Mouse (Mus musculus) kidney, adult 2 months (tissue): ENCODE results near the gene Pdcd6. TPM values are rescaled to one million over a fixed set of nuclear protein-coding genes. Genes with fewer than 3 reads are reported as not detected.

Source experiments
- DNase-seq: peaks from one replicate; pipeline ENCODE4 v3.0.0; 2021
- H3K27ac ChIP-seq: fragments of 200-500 bp; 2 replicates; pipeline ENCODE4 v1.5.1; 2012; ENCODE audit warnings: low read depth, low read length, control low read depth, inconsistent platforms; ENCODE audit not compliant: insufficient read depth
- H3K27me3 ChIP-seq: fragments of 200-500 bp; replicated peaks from 2 replicates; pipeline ENCODE4 v1.6.1; 2012; ENCODE audit warnings: mild to moderate bottlenecking, moderate library complexity, low read length, inconsistent platforms; ENCODE audit not compliant: control insufficient read depth, insufficient read depth
- H3K36me3 ChIP-seq: fragments of 200-500 bp; 2 replicates; pipeline ENCODE4 v1.6.1; 2012; ENCODE audit warnings: mild to moderate bottlenecking, moderate library complexity, low read length, inconsistent platforms; ENCODE audit not compliant: control insufficient read depth, insufficient read depth
- H3K4me1 ChIP-seq: fragments of 200-500 bp; 2 replicates; pipeline ENCODE4 v1.6.1; 2011; ENCODE audit warnings: low read length; ENCODE audit not compliant: control insufficient read depth, insufficient read depth
- H3K4me3 ChIP-seq: fragments of 200-500 bp; 2 replicates; pipeline ENCODE4 v1.5.1; 2011; ENCODE audit warnings: mild to moderate bottlenecking, low read depth, low read length, control low read depth; ENCODE audit not compliant: insufficient read depth
- CTCF ChIP-seq: fragments of 200-500 bp; conservative IDR thresholded peaks from 2 replicates; pipeline ENCODE4 v1.5.1; 2011; ENCODE audit warnings: low read depth, mild to moderate bottlenecking, control low read depth, low read length, moderate library complexity, mixed read lengths; ENCODE audit not compliant: insufficient read depth, insufficient read length
- POLR2A ChIP-seq: fragments of 200-500 bp; IDR thresholded peaks from one replicate; pipeline ENCODE4 v1.6.1; 2011; ENCODE audit warnings: low read depth, low read length, control low read depth
- WGBS: fragments of 180-500 bp; shearing (Covaris S2); methylation state at CpG from one replicate; pipeline ENCODE4 v1.1.7; 2018; 5-methylcytosine and 5-hydroxymethylcytosine counted together
- polyA plus RNA-seq: library from polyadenylated mRNA; depleted of rRNA; stranded (reverse); fragments of >200 nt; gene quantifications from 2 replicates; pipeline ENCODE4 v1.2.3, GENCODE M21; 2012; rRNA removed

Pdcd6 gene
- 118 and 136 TPM in 2 replicates for polyA plus RNA-seq

DNA sequence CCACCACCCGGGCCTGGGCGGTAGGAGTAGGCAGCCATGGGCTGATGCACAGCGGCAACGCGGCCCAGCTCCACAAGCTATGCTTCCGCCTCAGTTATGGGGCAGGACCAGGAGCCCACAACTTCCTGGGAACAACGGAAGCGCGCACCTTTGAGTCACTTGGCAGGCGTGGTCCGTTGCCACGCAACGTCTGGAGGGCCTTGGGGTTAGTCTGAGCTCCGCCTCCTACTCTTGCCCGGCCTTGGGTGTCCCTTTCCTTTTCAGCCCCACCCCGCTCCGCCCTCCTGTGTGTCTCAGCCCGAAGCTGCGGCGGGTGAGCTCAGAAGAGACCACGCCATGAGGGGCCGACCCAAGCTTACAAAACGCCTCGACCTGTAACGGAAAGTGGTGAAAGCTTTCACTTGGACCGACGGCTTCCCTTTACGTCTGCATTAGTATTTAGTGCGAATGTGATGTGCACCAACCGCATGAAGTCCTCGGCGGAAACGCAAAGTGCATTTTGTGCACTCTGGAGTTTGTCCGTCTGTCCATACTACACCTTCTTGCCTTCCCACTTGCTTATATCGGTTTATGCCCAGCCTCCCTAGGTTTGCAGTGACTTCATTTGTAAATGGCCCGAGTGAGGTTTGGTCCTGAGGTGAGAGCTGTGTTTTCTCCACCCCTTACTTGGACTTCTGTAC, at the start of gene Pdcd6:
TSS of gene Pdcd6 (minus strand) at position 411 of the 680 bp plus-strand sequence.
- Histone ChIP-seq H3K27me3 (no peaks in the 10 kb centered on the region), H3K4me1 (no peaks in the 10 kb centered on the region; the same call in 1 of the 2 replicates), H3K36me3 (peaks cover 6% of the 10 kb centered on the region), H3K27ac (peak within 1 kb of the TSS; percentile 53), H3K4me3 (peak within 1 kb of the TSS; percentile 65)
- peak; percentile 98 for DNase-seq
- no peak for TF ChIP-seq CTCF
- TF ChIP-seq POLR2A, result peak; percentile 85
- under 1% methylated on average over 36 of the region's 36 CpGs for WGBS

DNA sequence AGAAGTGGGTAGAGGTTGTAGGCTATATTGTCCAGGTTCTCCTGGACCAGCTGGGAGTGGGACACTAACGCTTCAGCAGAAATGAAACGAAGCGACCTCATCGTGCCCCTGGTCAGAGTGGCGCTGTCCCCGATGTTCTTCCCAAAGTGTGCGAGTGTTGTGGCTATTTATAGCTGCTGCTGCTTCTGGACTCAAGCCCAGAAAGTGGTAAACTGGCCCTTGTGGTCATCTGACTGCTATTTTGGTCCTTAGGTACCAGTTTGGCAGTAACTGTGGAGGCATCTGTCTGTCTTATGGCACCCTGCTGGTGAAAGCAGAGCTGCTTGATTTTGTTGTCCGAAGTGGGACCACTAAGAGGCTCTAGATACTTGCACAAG, 46.5 kb upstream of the Pdcd6 start, which contains the start of gene Lrrc14b:
TSS of gene Lrrc14b (minus strand) at position 147 of the 377 bp plus-strand sequence.
- Histone ChIP-seq H3K4me3 (peak within 1 kb of the TSS; percentile 14), H3K4me1 (peaks cover 7% of the 10 kb centered on the region; the same call in 1 of the 2 replicates), H3K36me3 (no peaks in the 10 kb centered on the region), H3K27ac (peak within 1 kb of the TSS; percentile 63), H3K27me3 (no peaks in the 10 kb centered on the region)
- peak; percentile 71 for DNase-seq
- 19% methylated on average over 8 of the region's 8 CpGs for WGBS
- 0 out of 2 replicates have a peak, but pooled peaks have one; percentile 6 for TF ChIP-seq CTCF
- no peak for TF ChIP-seq POLR2A

DNA sequence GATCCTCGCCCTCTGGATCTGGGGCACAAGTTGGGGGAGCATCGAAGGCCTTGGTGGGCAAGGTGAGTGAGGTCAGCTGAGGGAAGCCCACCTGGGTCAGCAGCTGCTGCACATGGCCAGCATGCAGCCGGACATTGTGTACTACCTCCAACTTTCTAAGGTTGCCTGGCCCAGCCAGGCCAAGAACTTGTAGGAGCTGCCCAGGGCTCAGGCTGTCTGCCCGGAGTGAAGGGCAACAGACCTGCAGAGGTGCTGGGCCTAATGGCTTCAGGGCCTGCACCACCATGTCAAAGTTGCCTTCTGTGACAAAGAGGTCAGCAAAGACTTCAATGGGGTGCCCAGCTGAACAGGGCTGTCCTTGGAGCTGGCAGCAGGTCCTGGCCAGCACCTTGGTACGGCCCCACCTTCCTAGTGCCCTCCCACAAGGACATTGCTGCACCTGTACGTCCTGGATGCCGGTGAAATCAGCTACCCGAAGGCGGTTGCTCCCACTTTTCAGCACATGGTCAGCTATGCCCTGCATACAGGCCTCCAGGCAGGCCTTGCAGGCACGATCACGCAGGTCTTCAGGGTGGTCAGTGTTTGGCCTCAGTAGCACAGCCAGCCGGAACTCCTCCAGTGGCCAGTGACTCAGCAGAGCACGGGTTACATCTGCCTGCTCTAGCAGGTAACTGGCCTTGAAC, 45.9 kb upstream of the Pdcd6 start:
- Histone ChIP-seq H3K4me3 (peak overlapping the region; percentile 14), H3K36me3 (no peaks in the 10 kb centered on the region), H3K27ac (peak overlapping the region; percentile 63), H3K27me3 (no peaks in the 10 kb centered on the region), H3K4me1 (peaks cover 7% of the 10 kb centered on the region; the same call in 1 of the 2 replicates)
- DNase-seq, result peak; percentile 44
- no peak for TF ChIP-seq CTCF
- no peak for TF ChIP-seq POLR2A
- 59% methylated on average over 13 of the region's 13 CpGs for WGBS

- no peak for DNase-seq
- no peaks in the 10 kb centered on the region for H3K36me3 ChIP-seq
- no peaks in the 10 kb centered on the region for H3K27me3 ChIP-seq
- peaks cover 7% of the 10 kb centered on the region; the same call in 1 of the 2 replicates for H3K4me1 ChIP-seq
- no peak for TF ChIP-seq CTCF
- TF ChIP-seq POLR2A, result no peak
- 74% methylated on average over 2 of the region's 2 CpGs for WGBS
- no peak overlapping the region for H3K27ac ChIP-seq
- no peak overlapping the region for H3K4me3 ChIP-seq
Observed at GRCm38 (mm10) chr13:74362218-74362617, 44.8 kb upstream of the Pdcd6 start.

GRCm38 (mm10) chr13:74356491-74356890, 39.1 kb upstream of the Pdcd6 start:
- TF ChIP-seq CTCF (no peak), POLR2A (no peak)
- 96% methylated on average over 13 of the region's 13 CpGs for WGBS
- Histone ChIP-seq H3K27me3 (no peaks in the 10 kb centered on the region), H3K27ac (no peak overlapping the region), H3K4me1 (no peaks in the 10 kb centered on the region), H3K36me3 (no peaks in the 10 kb centered on the region; the same call in 1 of the 2 replicates), H3K4me3 (no peak overlapping the region)
- DNase-seq, result no peak

DNA sequence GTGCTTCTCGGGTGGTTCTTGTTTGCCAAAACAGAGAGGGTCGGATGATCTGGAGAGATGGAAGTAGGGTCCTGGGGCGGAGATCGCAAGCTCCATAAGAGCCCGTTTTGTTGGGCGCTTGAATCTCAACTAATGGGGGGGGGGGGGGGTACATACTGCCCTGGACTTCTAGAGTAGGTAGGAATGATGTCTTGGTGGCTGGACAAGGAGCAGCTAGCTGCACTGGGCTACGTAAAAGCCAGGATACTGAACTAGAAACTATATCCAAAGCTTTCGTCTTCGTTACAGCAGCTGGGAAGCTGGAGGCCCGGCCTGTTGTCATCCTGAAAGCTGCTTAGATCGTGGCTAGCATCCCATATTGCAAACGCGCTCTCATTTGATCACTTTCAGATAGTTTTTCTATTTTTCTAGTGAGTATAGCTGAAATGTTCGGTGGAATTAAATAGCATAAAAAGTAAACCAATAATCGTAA, 33.1 kb upstream of the Pdcd6 start:
- no peaks in the 10 kb centered on the region for H3K27me3 ChIP-seq
- H3K4me1 ChIP-seq, result no peaks in the 10 kb centered on the region; the same call in none of the 2 replicates
- DNase-seq, result no peak
- H3K27ac ChIP-seq, result peak overlapping the region; percentile 70
- 1% methylated on average over 15 of the region's 15 CpGs for WGBS
- peak overlapping the region; percentile 86 for H3K4me3 ChIP-seq
- H3K36me3 ChIP-seq, result no peaks in the 10 kb centered on the region; the same call in 1 of the 2 replicates
- TF ChIP-seq POLR2A (no peak), CTCF (no peak)
